Mouse (Mus musculus): Measurements from ENCODE around the gene Il12rb1. TPM values are rescaled to one million over a fixed set of nuclear protein-coding genes. Genes with fewer than 3 reads are reported as not detected.

The Il12rb1 gene
- polyA plus RNA-seq, 1 experiment from 2014 or later, result 0.16 TPM

DNA sequence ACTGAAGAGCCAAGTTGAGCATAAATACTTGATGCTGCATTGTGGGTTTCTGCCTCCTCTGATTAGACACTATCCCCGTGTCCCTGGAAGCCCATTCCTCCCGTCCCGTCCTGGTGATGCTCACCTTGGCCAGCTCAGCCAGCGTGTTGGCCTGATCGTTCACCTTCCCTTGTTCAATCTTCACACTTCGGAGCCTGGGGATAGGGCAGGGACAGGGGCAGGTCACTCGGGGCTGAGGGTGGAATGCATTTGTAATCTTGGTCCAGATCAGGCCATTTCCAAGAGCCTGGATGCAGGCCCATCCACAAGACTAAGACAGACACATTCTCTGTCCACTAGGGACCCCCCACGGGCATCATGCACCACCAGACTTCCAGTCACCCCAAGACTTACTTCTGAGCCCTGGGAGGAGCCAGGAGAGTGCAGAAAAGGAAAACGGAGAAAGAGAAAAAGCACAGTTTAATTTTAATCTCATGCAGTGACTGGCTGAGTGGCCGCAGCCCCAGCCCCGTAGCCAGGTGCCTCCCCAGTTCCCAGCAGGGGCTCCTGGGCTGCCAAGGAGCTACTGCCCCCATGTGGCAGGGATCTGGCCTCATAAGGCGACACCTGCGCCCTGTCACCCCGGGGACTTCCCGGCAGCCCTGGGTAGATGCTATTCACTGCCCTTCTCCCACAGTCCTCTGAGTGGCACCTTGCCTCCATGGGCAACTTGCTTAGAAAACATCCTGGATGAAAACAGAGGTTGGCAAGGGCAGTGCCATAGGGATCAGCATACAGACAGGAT lies 38.3 kb downstream of the Il12rb1 start:
- Histone ChIP-seq H3K27ac (ENCODE audit: low read length) (no peak overlapping the region), H3K9ac (replicated peaks; ENCODE audit: low read depth) (no peak overlapping the region), H3K4me3 (ENCODE audit: low read depth, low read length) (no peak overlapping the region), H3K4me2 (replicated peaks; ENCODE audit: low read depth, low read length) (no peak overlapping the region), H3K36me3 (ENCODE audit: insufficient read depth, low read length) (no peaks in the 10 kb centered on the region), H3K27me3 (replicated peaks; ENCODE audit: insufficient read depth, low read length) (no peaks in the 10 kb centered on the region), H3K4me1 (ENCODE audit: insufficient read depth, low read depth, low read length) (no peaks in the 10 kb centered on the region), H3K9me3 (ENCODE audit: low read length) (no peaks in the 10 kb centered on the region)
- peak; percentile 37 for TF ChIP-seq CTCF (IDR thresholded peaks at IDR 0.05)
- TF ChIP-seq EP300 (IDR thresholded peaks at IDR 0.05), result no peak
- DNase-seq (ENCODE audit: low spot score) (no peak), ATAC-seq (no peak)
- 49% methylated on average over 15 of the region's 15 CpGs for WGBS

DNA sequence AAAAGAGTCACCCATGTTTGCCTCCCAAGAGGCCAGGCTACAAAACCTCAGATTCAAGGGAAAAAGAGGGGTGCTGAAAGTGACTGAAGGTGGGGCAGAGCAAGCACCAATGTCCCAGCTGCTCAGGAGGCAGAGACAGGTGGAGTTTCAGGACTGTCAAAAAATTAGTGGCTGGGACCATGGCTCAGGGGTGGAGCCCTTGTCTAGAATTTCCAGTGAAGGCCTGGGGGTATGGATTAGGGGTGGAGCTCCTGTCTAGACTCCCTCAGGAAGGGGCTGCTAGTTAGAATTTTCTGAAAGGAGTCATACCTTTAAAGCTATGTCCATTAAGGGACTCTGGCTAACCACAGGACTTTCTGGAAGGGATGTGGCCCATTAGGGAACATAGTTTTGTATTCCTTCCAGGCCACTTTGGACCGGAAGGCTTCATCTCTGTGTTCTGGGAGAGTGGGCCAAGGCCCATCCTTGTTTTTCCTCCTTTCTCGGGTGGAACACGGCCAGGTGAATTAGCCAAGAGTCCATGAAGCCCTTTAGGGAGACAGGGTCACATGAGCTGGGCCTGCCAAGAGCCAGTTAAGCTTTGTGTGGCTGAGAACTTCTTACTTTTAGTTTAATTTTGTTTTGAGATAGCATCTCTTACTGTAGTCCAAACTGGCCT lies 41.2 kb downstream of the Il12rb1 start:
- 72% methylated on average over 3 of the region's 3 CpGs for WGBS
- H3K27ac ChIP-seq (ENCODE audit: low read length), result no peak overlapping the region
- H3K9me3 ChIP-seq (ENCODE audit: low read length), result no peaks in the 10 kb centered on the region
- ATAC-seq, result no peak
- H3K27me3 ChIP-seq (replicated peaks; ENCODE audit: insufficient read depth, low read length), result no peaks in the 10 kb centered on the region
- no peak overlapping the region for H3K4me2 ChIP-seq (replicated peaks; ENCODE audit: low read depth, low read length)
- no peaks in the 10 kb centered on the region for H3K4me1 ChIP-seq (ENCODE audit: insufficient read depth, low read depth, low read length)
- no peak for DNase-seq (ENCODE audit: low spot score)
- H3K4me3 ChIP-seq (ENCODE audit: low read depth, low read length), result no peak overlapping the region
- no peaks in the 10 kb centered on the region for H3K36me3 ChIP-seq (ENCODE audit: insufficient read depth, low read length)
- TF ChIP-seq CTCF (IDR thresholded peaks at IDR 0.05), result no peak
- no peak for TF ChIP-seq EP300 (IDR thresholded peaks at IDR 0.05)
- H3K9ac ChIP-seq (replicated peaks; ENCODE audit: low read depth), result no peak overlapping the region

DNA sequence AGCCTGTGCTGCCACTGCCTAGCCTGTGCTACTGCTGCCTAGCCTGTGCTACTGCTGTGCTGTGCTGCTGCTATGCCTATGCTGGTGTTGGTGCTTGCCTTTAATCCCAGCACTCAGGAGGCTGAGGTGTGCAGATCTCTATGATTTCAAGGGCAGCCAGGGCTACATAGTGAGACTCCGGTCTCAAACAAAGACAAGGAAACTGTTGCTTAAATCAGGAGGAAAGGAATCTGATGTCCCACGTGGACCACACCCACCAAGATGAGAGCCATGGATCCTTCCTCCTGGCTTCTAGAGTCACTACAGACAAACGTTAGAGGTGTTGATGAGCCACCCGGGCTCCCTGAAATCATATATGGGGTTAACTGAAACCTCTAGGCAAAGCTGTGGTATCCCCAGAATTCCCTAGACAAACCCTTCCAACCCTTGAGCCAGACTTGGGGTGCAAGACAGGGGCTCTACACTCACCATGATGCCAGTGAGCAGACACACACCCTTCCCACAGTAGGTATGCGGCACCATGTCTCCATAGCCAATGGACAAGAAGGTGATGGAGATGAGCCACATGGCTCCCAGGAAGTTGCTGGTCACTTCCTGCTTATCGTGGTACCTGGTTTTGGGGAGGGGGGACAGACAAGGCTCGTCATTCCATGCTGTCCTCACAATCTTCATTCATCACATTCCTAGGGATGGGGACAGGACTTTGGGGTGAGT lies 42.0 kb downstream of the Il12rb1 start:
- Histone ChIP-seq H3K36me3 (ENCODE audit: insufficient read depth, low read length) (no peaks in the 10 kb centered on the region), H3K4me2 (replicated peaks; ENCODE audit: low read depth, low read length) (no peak overlapping the region), H3K27me3 (replicated peaks; ENCODE audit: insufficient read depth, low read length) (no peaks in the 10 kb centered on the region), H3K4me1 (ENCODE audit: insufficient read depth, low read depth, low read length) (no peaks in the 10 kb centered on the region), H3K27ac (ENCODE audit: low read length) (no peak overlapping the region), H3K4me3 (ENCODE audit: low read depth, low read length) (no peak overlapping the region), H3K9me3 (ENCODE audit: low read length) (no peaks in the 10 kb centered on the region), H3K9ac (replicated peaks; ENCODE audit: low read depth) (no peak overlapping the region)
- TF ChIP-seq EP300 (IDR thresholded peaks at IDR 0.05), result no peak
- no peak for TF ChIP-seq CTCF (IDR thresholded peaks at IDR 0.05)
- WGBS, result 61% methylated on average over 7 of the region's 7 CpGs
- no peak for DNase-seq (ENCODE audit: low spot score)
- no peak for ATAC-seq

DNA sequence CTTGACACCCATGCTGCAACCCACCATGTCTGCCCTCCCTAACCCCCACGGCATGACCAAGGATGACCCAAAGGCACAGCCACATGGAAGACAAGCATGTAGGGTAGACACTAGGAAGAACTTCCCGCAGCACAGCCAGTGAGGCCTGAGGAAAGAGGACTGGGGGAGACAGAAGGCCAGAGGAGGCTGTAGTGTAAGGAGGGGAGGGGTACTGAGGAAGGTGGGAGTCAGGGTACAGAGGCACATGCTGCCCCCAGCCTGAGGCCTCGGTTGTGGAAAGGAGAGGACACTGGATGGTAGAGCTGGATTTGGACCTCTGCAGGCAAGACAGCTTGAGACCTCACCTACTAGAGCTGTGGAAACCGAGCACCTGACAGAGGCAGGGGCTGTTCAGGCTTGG lies 42.7 kb downstream of the Il12rb1 start:
- Histone ChIP-seq H3K4me3 (ENCODE audit: low read depth, low read length) (no peak overlapping the region), H3K36me3 (ENCODE audit: insufficient read depth, low read length) (no peaks in the 10 kb centered on the region), H3K4me1 (ENCODE audit: insufficient read depth, low read depth, low read length) (no peaks in the 10 kb centered on the region), H3K27me3 (replicated peaks; ENCODE audit: insufficient read depth, low read length) (no peaks in the 10 kb centered on the region), H3K9me3 (ENCODE audit: low read length) (no peaks in the 10 kb centered on the region), H3K9ac (replicated peaks; ENCODE audit: low read depth) (no peak overlapping the region), H3K27ac (ENCODE audit: low read length) (no peak overlapping the region), H3K4me2 (replicated peaks; ENCODE audit: low read depth, low read length) (no peak overlapping the region)
- ATAC-seq (no peak), DNase-seq (ENCODE audit: low spot score) (no peak)
- WGBS, result 88% methylated on average over 4 of the region's 4 CpGs
- TF ChIP-seq EP300 (IDR thresholded peaks at IDR 0.05), result no peak
- no peak for TF ChIP-seq CTCF (IDR thresholded peaks at IDR 0.05)

DNA sequence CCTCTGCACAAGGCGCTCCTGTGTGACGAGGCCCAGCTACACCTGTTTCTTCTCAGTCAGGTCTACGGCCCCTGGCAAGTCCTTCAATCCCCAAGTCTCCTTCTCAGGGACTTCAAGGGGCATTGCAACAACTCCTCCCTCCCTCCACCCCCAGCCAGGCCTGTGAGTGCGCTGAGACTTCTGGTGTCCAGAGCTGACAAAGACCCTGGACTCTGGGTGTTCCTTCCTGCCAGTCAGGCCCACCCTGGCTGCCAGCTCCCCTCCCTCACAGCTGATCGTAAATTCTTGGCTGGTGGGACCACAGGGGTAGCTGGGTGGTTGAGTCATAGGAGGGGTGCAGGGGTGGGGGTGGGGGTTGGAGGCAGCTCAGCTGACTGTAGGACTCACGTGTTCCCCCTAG lies 43.6 kb downstream of the Il12rb1 start:
- 44% methylated on average over 6 of the region's 6 CpGs for WGBS
- TF ChIP-seq EP300 (IDR thresholded peaks at IDR 0.05), result no peak
- no peak for TF ChIP-seq CTCF (IDR thresholded peaks at IDR 0.05)
- Histone ChIP-seq H3K4me3 (ENCODE audit: low read depth, low read length) (no peak overlapping the region), H3K36me3 (ENCODE audit: insufficient read depth, low read length) (no peaks in the 10 kb centered on the region), H3K9ac (replicated peaks; ENCODE audit: low read depth) (no peak overlapping the region), H3K4me2 (replicated peaks; ENCODE audit: low read depth, low read length) (no peak overlapping the region), H3K27me3 (replicated peaks; ENCODE audit: insufficient read depth, low read length) (no peaks in the 10 kb centered on the region), H3K9me3 (ENCODE audit: low read length) (no peaks in the 10 kb centered on the region), H3K27ac (ENCODE audit: low read length) (no peak overlapping the region), H3K4me1 (ENCODE audit: insufficient read depth, low read depth, low read length) (no peaks in the 10 kb centered on the region; the same call in 1 of the 2 replicates)
- no peak for DNase-seq (ENCODE audit: low spot score)
- no peak for ATAC-seq

DNA sequence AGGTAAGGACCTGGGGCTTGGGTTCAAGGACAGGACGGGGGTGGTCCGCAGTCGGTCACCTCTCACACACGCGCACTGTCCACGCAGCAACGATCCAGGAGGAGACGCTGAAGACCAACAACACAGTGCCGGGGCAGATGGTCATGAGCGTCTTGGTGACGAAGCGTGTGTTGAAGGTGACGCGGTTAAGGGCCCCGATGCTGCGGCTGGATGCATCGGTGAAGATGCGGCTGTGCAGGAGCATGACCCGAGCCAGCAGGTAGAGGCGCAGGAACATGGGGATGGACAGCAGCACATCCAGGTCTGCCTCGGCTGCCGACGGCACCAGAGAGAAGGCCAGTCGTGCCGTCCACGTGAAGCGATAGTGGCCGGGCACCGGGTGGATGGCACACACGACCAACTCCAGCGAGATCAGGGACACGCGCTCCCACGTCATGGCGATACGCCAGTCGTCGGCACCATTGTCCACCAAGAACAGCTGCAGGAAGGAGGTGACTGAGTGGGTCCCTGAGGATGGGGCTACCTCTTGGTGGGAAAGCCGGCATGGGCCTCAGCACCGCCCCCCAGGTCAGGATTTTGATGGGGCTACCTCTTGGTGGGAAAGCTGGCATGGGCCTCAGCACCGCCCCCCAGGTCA lies 44.5 kb downstream of the Il12rb1 start:
- H3K36me3 ChIP-seq (ENCODE audit: insufficient read depth, low read length), result no peaks in the 10 kb centered on the region

More for the DNA sequence above, 44.5 kb downstream of the Il12rb1 start:
- 86% methylated on average over 41 of the region's 41 CpGs for WGBS
- H3K9me3 ChIP-seq (ENCODE audit: low read length), result no peaks in the 10 kb centered on the region
- H3K27me3 ChIP-seq (replicated peaks; ENCODE audit: insufficient read depth, low read length), result no peaks in the 10 kb centered on the region
- H3K9ac ChIP-seq (replicated peaks; ENCODE audit: low read depth), result no peak overlapping the region
- no peak for DNase-seq (ENCODE audit: low spot score)
- no peak overlapping the region for H3K4me2 ChIP-seq (replicated peaks; ENCODE audit: low read depth, low read length)
- H3K27ac ChIP-seq (ENCODE audit: low read length), result no peak overlapping the region
- no peak for ATAC-seq
- TF ChIP-seq CTCF (IDR thresholded peaks at IDR 0.05) (no peak), EP300 (IDR thresholded peaks at IDR 0.05) (no peak)
- no peaks in the 10 kb centered on the region; the same call in 1 of the 2 replicates for H3K4me1 ChIP-seq (ENCODE audit: insufficient read depth, low read depth, low read length)
- H3K4me3 ChIP-seq (ENCODE audit: low read depth, low read length), result no peak overlapping the region

All from lung, postnatal 0 days (tissue).